Mouse (Mus musculus): ENCODE results near the gene D5Ertd577e.
"Not testable (repeated sequence)": the region's sequence is repeated elsewhere in the genome, so short reads cannot be mapped to it uniquely, and the experiment has no call there.

- TF ChIP-seq CTCF (IDR thresholded peaks at IDR 0.05; ENCODE audit: control insufficient read depth, insufficient read depth, insufficient read length); MAX (IDR thresholded peaks at IDR 0.05); MYOG (IDR thresholded peaks at IDR 0.05; ENCODE audit: control insufficient read depth, extremely low read depth, insufficient read length); CEBPB (IDR thresholded peaks at IDR 0.05; ENCODE audit: low read depth); MYOD1 (IDR thresholded peaks at IDR 0.05; ENCODE audit: control insufficient read depth, insufficient read length, low read depth); USF1 (IDR thresholded peaks at IDR 0.05; ENCODE audit: low read depth); FOSL1 (IDR thresholded peaks at IDR 0.05; ENCODE audit: insufficient read depth, low read length, poor library complexity, severe bottlenecking): not testable (repeated sequence)
These were observed 53.9 kb downstream of the D5Ertd577e start, which contains the start of gene Gm3286 for GRCm38 (mm10) chr5:95510458-95510857.

All from C2C12 (cell line).